Mouse (Mus musculus): ENCODE results near the gene Abcd3. TPM values are rescaled to one million over a fixed set of nuclear protein-coding genes. Genes with fewer than 3 reads are reported as not detected.

Abcd3 gene
- 22.6 and 23.3 TPM in 2 replicates for polyA plus RNA-seq (2012; rRNA removed)

DNA sequence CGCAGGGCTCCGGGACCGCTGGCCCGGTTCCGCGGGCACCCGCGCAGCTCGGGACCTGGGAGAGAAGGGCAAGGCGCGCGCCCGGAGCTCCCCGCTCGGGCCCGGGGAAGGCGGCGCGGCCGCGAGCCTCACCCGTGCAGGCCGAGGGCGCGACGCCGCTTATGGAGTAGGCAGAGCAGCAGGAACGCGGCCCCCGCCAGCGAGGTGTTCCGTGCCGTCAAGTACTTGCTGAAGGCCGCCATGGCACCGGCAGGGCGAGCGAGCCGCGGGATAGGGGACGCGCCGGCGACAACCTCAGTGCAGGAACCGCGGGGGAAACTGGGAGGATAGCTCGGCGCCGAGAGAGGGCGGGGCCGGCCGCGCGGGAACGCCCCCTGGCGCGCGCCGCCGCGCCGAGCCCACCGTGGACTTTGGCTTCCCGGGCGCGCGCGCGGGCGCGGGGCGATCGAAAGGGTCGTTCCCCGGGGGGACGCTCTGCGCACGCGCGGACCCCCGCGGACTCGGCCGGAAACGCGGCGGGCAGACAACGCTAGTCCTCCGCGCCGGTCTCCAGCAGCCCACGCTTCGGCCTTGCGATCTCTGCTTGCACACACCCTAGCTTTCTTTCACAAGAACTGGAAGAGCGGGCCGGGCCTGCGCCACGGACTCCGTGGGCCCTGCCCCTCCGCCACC lies at the start of gene Abcd3:
Abcd3 (minus strand) TSS at position 426 of the 672 bp plus-strand sequence.
- peak; percentile 53; the same call in 1 of the 2 replicates for TF ChIP-seq POLR2A (IDR thresholded peaks at IDR 0.05; ENCODE audit: extremely low read depth, insufficient read depth, low read length)
- no peak for TF ChIP-seq CTCF (IDR thresholded peaks at IDR 0.05; ENCODE audit: extremely low read depth, insufficient read depth, low read length)
- Histone ChIP-seq H3K27ac (ENCODE audit: insufficient read depth, low read length) (peak within 1 kb of the TSS; percentile 88), H3K4me3 (ENCODE audit: insufficient read depth, low read length) (peak within 1 kb of the TSS; percentile 92), H3K4me1 (ENCODE audit: control insufficient read depth, insufficient read depth, low read length) (no peaks in the 10 kb centered on the region; the same call in 1 of the 2 replicates)

DNA sequence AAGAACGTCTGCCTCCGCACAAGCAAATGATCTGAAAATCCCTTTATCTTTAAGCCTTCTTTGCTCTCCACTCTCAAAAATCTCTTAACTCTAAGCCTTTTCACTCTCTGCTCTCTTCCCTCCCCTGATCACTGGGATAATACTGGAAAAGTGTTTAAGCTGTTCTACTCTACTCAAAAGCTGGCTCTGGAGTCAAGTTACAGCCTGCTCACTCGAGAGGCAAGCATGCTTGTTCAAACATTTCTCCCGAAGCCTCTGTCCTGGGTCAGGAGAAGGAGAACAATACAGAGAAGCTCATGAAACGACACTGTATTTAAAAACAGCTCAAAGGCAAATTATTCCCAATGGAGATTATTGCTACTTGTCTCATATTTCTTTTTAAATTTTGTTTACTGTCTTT lies 44.0 kb upstream of the Abcd3 start:
- Histone ChIP-seq H3K4me1 (ENCODE audit: control insufficient read depth, insufficient read depth, low read length) (no peaks in the 10 kb centered on the region), H3K27ac (ENCODE audit: insufficient read depth, low read length) (no peak overlapping the region), H3K4me3 (ENCODE audit: insufficient read depth, low read length) (no peak overlapping the region)
- no peak for TF ChIP-seq POLR2A (IDR thresholded peaks at IDR 0.05; ENCODE audit: extremely low read depth, insufficient read depth, low read length)
- no peak for TF ChIP-seq CTCF (IDR thresholded peaks at IDR 0.05; ENCODE audit: extremely low read depth, insufficient read depth, low read length)

DNA sequence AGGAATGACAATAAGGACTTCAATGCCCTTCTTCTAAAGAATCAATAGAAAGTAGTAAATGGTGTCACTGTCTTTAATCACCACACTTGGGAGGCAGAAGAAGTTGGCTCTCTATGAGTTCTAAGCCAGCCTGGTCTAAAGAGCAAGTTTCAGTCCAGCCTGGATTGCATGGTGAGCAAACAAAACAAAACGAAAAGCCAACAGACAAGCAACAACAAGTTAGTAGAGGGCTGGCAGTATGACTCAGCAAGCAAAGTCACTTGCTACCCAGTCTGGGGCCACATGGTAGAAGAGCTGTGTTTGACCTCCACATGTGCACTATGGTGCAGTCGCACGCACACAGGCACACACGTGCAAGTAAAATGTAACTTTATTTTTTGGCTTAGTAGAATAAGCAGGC lies 41.0 kb upstream of the Abcd3 start:
- Histone ChIP-seq H3K4me1 (ENCODE audit: control insufficient read depth, insufficient read depth, low read length) (no peaks in the 10 kb centered on the region), H3K4me3 (ENCODE audit: insufficient read depth, low read length) (no peak overlapping the region), H3K27ac (ENCODE audit: insufficient read depth, low read length) (no peak overlapping the region)
- TF ChIP-seq POLR2A (IDR thresholded peaks at IDR 0.05; ENCODE audit: extremely low read depth, insufficient read depth, low read length) (no peak), CTCF (IDR thresholded peaks at IDR 0.05; ENCODE audit: extremely low read depth, insufficient read depth, low read length) (no peak)

DNA sequence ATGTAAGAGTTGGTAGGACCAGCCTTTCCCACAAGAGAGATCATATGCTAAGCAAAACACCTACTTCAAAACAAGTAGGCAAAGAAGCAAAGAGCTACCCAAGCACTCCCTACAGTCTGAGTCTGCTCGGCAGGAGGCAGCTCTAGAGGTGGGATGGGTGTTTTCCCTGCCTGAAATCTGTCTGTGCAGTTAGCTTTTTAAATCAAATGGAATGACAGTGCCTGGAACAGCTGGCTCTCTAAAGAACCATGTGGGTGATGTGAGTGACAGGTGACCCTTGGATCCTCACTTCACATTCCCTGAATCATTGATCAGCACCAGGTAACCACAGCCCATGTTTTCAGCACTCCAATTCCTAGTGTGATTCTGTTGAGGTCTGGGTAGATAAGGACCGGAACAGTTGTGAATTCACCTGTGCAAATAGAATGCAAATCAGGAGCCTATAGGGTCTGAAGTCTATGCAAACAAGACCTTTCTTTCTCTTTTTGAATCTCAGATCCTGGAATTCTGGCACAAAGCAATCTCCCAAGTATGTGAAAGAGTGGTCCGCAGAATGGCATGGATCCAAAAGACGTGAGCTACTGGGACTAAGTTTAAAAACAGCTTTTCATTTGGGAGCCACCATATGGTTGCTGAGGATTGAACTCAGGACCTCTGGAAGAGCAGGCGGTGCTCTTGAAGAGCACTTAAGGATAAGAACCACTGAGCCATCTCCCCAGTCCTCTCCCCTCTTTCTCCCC lies 38.8 kb upstream of the Abcd3 start:
- TF ChIP-seq CTCF (IDR thresholded peaks at IDR 0.05; ENCODE audit: extremely low read depth, insufficient read depth, low read length) (no peak), POLR2A (IDR thresholded peaks at IDR 0.05; ENCODE audit: extremely low read depth, insufficient read depth, low read length) (no peak)
- no peak overlapping the region for H3K4me3 ChIP-seq (ENCODE audit: insufficient read depth, low read length)
- no peaks in the 10 kb centered on the region for H3K4me1 ChIP-seq (ENCODE audit: control insufficient read depth, insufficient read depth, low read length)
- no peak overlapping the region for H3K27ac ChIP-seq (ENCODE audit: insufficient read depth, low read length)

DNA sequence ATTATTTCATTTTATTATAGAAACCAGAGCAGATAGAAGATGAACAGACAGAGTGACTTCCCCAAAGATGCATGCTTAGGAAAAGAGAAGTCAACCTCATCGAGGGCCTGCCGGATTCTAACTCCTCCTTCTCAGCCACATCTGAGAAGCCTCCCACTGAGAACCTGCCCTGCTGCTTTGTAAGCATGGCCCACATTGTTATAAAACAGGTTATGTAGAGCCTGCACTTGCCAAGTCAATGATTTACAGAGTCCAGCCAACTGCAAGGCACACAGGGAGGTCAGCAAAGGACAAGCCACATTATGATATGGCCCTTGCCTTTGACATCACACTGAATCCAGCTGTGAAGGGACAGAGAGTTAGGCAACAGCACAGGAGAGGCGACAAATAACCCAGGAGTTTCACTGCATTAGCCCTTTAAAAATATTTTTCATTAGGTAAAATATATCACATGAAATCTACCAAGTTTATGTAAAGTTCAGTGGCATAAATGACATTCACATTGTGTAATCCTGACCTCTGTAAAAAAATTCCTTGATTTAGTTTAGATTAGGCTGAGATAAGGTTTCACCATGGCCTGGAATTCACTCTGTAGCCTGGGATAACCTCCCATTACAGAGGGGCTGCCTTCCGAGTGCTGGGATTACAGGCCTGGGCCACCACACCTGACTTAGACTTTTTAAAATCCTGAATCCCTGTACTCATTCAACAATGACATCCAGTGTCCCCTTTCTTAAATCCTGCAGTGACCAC lies 37.1 kb upstream of the Abcd3 start:
- H3K27ac ChIP-seq (ENCODE audit: insufficient read depth, low read length) = no peak overlapping the region
- no peaks in the 10 kb centered on the region for H3K4me1 ChIP-seq (ENCODE audit: control insufficient read depth, insufficient read depth, low read length)
- no peak overlapping the region for H3K4me3 ChIP-seq (ENCODE audit: insufficient read depth, low read length)
- TF ChIP-seq POLR2A (IDR thresholded peaks at IDR 0.05; ENCODE audit: extremely low read depth, insufficient read depth, low read length) (no peak), CTCF (IDR thresholded peaks at IDR 0.05; ENCODE audit: extremely low read depth, insufficient read depth, low read length) (no peak)

DNA sequence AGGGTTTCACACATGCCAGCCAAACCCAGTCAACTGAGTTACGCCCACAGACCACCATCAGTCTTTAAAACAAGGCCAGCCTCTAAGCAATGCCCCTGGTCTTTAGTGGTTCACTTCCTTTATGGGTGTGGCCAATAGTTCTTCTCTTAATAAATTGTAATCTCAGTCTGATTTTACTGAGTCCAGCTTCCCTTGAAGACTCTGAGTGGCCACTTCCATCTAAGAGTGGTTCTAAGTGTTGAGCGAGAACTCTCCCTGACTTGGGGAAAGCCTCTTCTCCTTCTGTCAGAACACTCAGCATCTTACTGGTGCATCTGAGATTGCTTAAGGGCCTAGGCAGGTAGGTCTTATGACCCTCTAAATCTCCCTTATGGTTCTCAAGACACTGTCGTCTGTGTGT lies 35.9 kb upstream of the Abcd3 start:
- H3K4me1 ChIP-seq (ENCODE audit: control insufficient read depth, insufficient read depth, low read length) = no peaks in the 10 kb centered on the region
- TF ChIP-seq POLR2A (IDR thresholded peaks at IDR 0.05; ENCODE audit: extremely low read depth, insufficient read depth, low read length) (no peak), CTCF (IDR thresholded peaks at IDR 0.05; ENCODE audit: extremely low read depth, insufficient read depth, low read length) (no peak)
- H3K4me3 ChIP-seq (ENCODE audit: insufficient read depth, low read length) = no peak overlapping the region
- H3K27ac ChIP-seq (ENCODE audit: insufficient read depth, low read length) = no peak overlapping the region

DNA sequence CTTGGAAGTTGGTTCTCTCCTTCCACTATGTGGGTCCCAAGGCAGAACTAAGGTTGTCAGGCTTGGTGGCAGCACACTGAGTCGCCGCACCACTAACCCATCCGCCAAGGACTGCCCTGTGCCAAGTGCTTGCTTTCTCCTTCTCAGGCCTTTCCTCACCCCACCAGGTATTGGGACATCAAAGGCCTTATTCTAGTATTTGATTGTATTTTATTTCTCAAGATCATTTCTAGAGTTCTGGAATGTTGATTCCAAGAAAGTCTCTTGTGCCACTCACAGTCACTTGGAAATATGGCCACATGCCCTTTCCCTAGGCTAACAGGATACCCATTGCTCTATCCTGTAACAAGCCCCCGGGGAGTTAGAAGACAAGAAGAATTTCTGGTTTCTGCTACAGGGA lies 35.3 kb upstream of the Abcd3 start:
- no peak overlapping the region for H3K27ac ChIP-seq (ENCODE audit: insufficient read depth, low read length)
- no peaks in the 10 kb centered on the region for H3K4me1 ChIP-seq (ENCODE audit: control insufficient read depth, insufficient read depth, low read length)
- H3K4me3 ChIP-seq (ENCODE audit: insufficient read depth, low read length) = no peak overlapping the region
- TF ChIP-seq CTCF (IDR thresholded peaks at IDR 0.05; ENCODE audit: extremely low read depth, insufficient read depth, low read length) = no peak
- no peak for TF ChIP-seq POLR2A (IDR thresholded peaks at IDR 0.05; ENCODE audit: extremely low read depth, insufficient read depth, low read length)

DNA sequence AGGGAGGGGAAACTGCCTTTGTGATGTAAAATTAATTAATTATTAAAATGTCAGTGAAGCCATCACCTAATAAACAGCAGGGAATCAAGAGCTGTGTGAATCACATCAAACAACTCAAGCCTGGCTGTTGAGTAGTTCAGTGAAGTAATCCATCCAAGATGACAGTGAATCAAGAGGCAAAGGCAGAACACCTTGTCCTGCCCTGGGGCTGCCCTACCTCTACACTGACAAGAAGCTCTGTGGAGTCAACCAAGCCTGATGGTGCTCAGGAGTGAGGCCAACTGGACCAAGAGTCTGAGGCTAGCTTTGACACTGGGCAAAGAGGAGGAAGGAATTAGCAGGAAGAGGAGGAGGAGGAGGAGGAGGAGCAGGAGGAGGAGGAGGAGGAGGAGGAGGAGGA lies 32.2 kb upstream of the Abcd3 start:
- Histone ChIP-seq H3K4me1 (ENCODE audit: control insufficient read depth, insufficient read depth, low read length) (no peaks in the 10 kb centered on the region), H3K4me3 (ENCODE audit: insufficient read depth, low read length) (no peak overlapping the region), H3K27ac (ENCODE audit: insufficient read depth, low read length) (no peak overlapping the region)
- no peak for TF ChIP-seq CTCF (IDR thresholded peaks at IDR 0.05; ENCODE audit: extremely low read depth, insufficient read depth, low read length)

DNA sequence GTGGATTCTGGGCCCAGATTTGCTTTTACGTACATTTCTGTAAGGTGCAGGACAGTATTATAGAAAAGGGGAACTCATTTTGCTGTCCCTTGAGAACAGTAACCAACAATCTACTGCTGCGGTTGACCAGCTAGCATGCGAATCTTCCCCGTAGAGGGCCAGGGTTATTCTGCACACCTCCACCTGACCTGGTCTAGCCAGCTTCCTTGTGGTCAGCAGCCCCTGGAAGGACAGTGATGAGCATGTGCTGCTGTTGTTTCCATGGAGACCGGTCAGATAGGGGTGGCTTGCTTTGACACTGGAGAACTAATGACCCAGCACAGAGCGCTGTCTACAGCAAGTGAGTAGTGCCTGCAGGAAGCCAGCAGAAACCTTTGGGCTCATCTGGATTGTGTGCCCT lies 29.6 kb upstream of the Abcd3 start:
- Histone ChIP-seq H3K4me1 (ENCODE audit: control insufficient read depth, insufficient read depth, low read length) (no peaks in the 10 kb centered on the region), H3K4me3 (ENCODE audit: insufficient read depth, low read length) (no peak overlapping the region), H3K27ac (ENCODE audit: insufficient read depth, low read length) (no peak overlapping the region)
- TF ChIP-seq POLR2A (IDR thresholded peaks at IDR 0.05; ENCODE audit: extremely low read depth, insufficient read depth, low read length) (no peak), CTCF (IDR thresholded peaks at IDR 0.05; ENCODE audit: extremely low read depth, insufficient read depth, low read length) (no peak)

Data from cortical plate, adult 2 months (tissue).